ENCODE assay signal across 20 mouse cellular contexts in genomic region chr11:88602471-88603120, GRCm38 (mm10).
DNase-seq lines count a peak whose midpoint lies in the region; TF ChIP-seq lines count a peak whose summit lies in the region.
"Had no signal": no experiment of that assay in that cellular context is flagged by ENCODE, and none has a peak within 500 bp of the region (broad histone marks: within the 10 kb centered on the region; RNA-seq: fewer than 3 reads in every experiment).

No protein-coding gene starts in this region.

- DNase-seq in gastrocnemius, adult 2 months = peak; percentile 55
- no peak for DNase-seq in gastrocnemius, postnatal 4 days (ENCODE audit: low spot score in 2 of 2)
- no peak for DNase-seq in layer of hippocampus, adult 2 months (ENCODE audit: low spot score in 2 of 2)
- DNase-seq in layer of hippocampus, postnatal 25 days (ENCODE audit: extremely low spot score in 1 of 2, low spot score in 1 of 2) = no peak
- DNase-seq in adrenal gland, postnatal 25 days = peak; percentile 77
- no peak for DNase-seq in embryo, embryonic 10 days (ENCODE audit: low spot score)
- DNase-seq in cerebellum, postnatal 10 days = no peak
- DNase-seq: cerebellum, adult 11-12 months; cerebellum, postnatal 36 days; gastrocnemius, postnatal 36 days; heart, postnatal 14 days; kidney, postnatal 14 days; left cerebral cortex, postnatal 4 days; liver; lung, postnatal 10 days; right cerebral cortex, adult 18-20 months; thymus, postnatal 4 days had no signal

- intact Hi-C loops in gastrocnemius, adult 2 months (cut with DNase I) = no loop called here

- no peak overlapping the region for H3K4me3 ChIP-seq in gastrocnemius, adult 2 months
- H3K4me3 ChIP-seq in layer of hippocampus, adult 2 months = no peak overlapping the region
- H3K4me3 ChIP-seq: left cerebral cortex, adult 2 months; midbrain, embryonic 13.5 days; neural tube, embryonic 13.5 days had no signal

- no peak overlapping the region for H3K27ac ChIP-seq in gastrocnemius, adult 2 months
- peak overlapping the region; percentile 18; the same call in 1 of the 2 replicates for H3K27ac ChIP-seq in layer of hippocampus, adult 2 months
- H3K27ac ChIP-seq: left cerebral cortex, adult 2 months; neural tube, embryonic 13.5 days had no signal

- no peak for TF ChIP-seq CTCF in gastrocnemius, adult 2 months (IDR thresholded peaks at IDR 0.05)
- no peak for TF ChIP-seq CTCF in layer of hippocampus, adult 2 months (conservative IDR thresholded peaks at IDR 0.05)

Comparison
In these comparisons a context has a peak if more than half of its experiments do, and no peak if none do; other contexts are left out.
1. DNase-seq: peak in gastrocnemius, adult 2 months (single experiment) and adrenal gland, postnatal 25 days (single experiment); none in gastrocnemius, postnatal 4 days (0 of 2), layer of hippocampus, adult 2 months (0 of 2), layer of hippocampus, postnatal 25 days (0 of 2), embryo, embryonic 10 days (single experiment) and cerebellum, postnatal 10 days (0 of 2).